Mouse (Mus musculus) embryonic facial prominence, embryonic 12.5 days (tissue): ENCODE measurements around the gene Apobec2. TPM values are rescaled to one million over a fixed set of nuclear protein-coding genes. Genes with fewer than 3 reads are reported as not detected.

ENCODE experiments used
- polyA plus RNA-seq: library from polyadenylated mRNA; unstranded; fragments of >200 nt; fragmentation: Nextera tagmentation; extraction: Ambion mirVana; gene quantifications from 2 replicates; pipeline ENCODE4 v1.2.1, GENCODE M21; 2016

Apobec2 gene
- polyA plus RNA-seq, 1 experiment from 2014 or later, result 5.7 TPM

Other genes with a start within 250 kb of the Apobec2 start
- gene Trem1, start 200.2 kb downstream of the Apobec2 start, polyA plus RNA-seq, result 0.06 and 0.08 TPM in 2 replicates
- not detected in 2 replicates for gene Trem3, start 185.2 kb downstream of the Apobec2 start, polyA plus RNA-seq
- 0.12 and 0.29 TPM in 2 replicates for gene Treml4, start 168.6 kb downstream of the Apobec2 start, polyA plus RNA-seq
- gene Treml2, start 133.4 kb downstream of the Apobec2 start, polyA plus RNA-seq, result 0.23 and 0.80 TPM in 2 replicates
- 0.50 TPM in 1 of 2 replicates, not detected in the other for gene B430306N03Rik, start 116.8 kb downstream of the Apobec2 start, polyA plus RNA-seq
- 2.8 and 3.6 TPM in 2 replicates for gene Trem2, start 86.5 kb downstream of the Apobec2 start, polyA plus RNA-seq
- gene Treml1, start 73.0 kb downstream of the Apobec2 start, polyA plus RNA-seq, result 1.9 and 3.2 TPM in 2 replicates
- gene Nfya, start 23.0 kb downstream of the Apobec2 start, polyA plus RNA-seq, result 19.6 and 19.9 TPM in 2 replicates
- 57.1 and 64.0 TPM in 2 replicates for gene Oard1, start 22.9 kb downstream of the Apobec2 start, polyA plus RNA-seq
- gene Tspo2, start 18.6 kb upstream of the Apobec2 start, polyA plus RNA-seq, result 0.89 and 1.5 TPM in 2 replicates
- 0.47 and 0.53 TPM in 2 replicates for gene Unc5cl, start 22.0 kb upstream of the Apobec2 start, polyA plus RNA-seq